Mouse (Mus musculus) midbrain, embryonic 12.5 days (tissue): ENCODE results near the gene Hap1. TPM values are rescaled to one million over a fixed set of nuclear protein-coding genes. Genes with fewer than 3 reads are reported as not detected.
"Not testable (repeated sequence)": the region's sequence is repeated elsewhere in the genome, so short reads cannot be mapped to it uniquely, and the experiment has no call there.

Experiments
- ATAC-seq: fragments of 200-750 bp; cut with Nextera tagmentation; 2 replicates; pipeline ENCODE4 v1.8.0; 2017; ENCODE audit warnings: low read depth, moderate TSS enrichment, moderate library complexity; ENCODE audit not compliant: low FRiP score
- H3K27ac ChIP-seq: fragments of 300-500 bp; sonication (generic); replicated peaks from 2 replicates; pipeline ENCODE4 v1.5.1; 2016; ENCODE audit warnings: mild to moderate bottlenecking
- H3K27me3 ChIP-seq: fragments of 300-500 bp; sonication (generic); 2 replicates; pipeline ENCODE4 v1.6.1; 2016; ENCODE audit warnings: mild to moderate bottlenecking
- H3K36me3 ChIP-seq: fragments of 300-500 bp; sonication (generic); 2 replicates; pipeline ENCODE4 v1.6.1; 2016
- H3K4me1 ChIP-seq: fragments of 300-500 bp; sonication (generic); 2 replicates; pipeline ENCODE4 v1.6.1; 2016
- H3K4me2 ChIP-seq: fragments of 300-500 bp; sonication (generic); replicated peaks from 2 replicates; pipeline ENCODE4 v1.6.1; 2016; ENCODE audit warnings: mild to moderate bottlenecking, moderate library complexity
- H3K4me3 ChIP-seq: fragments of 300-500 bp; sonication (generic); 2 replicates; pipeline ENCODE4 v1.5.1; 2016; ENCODE audit warnings: mild to moderate bottlenecking
- H3K9ac ChIP-seq: fragments of 300-500 bp; sonication (generic); replicated peaks from 2 replicates; pipeline ENCODE4 v1.6.1; 2016; ENCODE audit warnings: mild to moderate bottlenecking, moderate library complexity
- H3K9me3 ChIP-seq: fragments of 300-500 bp; sonication (generic); 2 replicates; pipeline ENCODE4 v1.6.1; 2016; ENCODE audit warnings: mild to moderate bottlenecking
- WGBS: fragments of 180-500 bp; shearing (Covaris S2); methylation state at CpG from one replicate; pipeline ENCODE4 v1.1.7; 2016; 5-methylcytosine and 5-hydroxymethylcytosine counted together
- polyA plus RNA-seq: library from polyadenylated mRNA; unstranded; fragments of >200 nt; fragmentation: Nextera tagmentation; extraction: Ambion mirVana; gene quantifications from 2 replicates; pipeline ENCODE4 v1.2.1, GENCODE M21; 2016

Gene Hap1
- polyA plus RNA-seq, 1 experiment from 2014 or later: 72.8 TPM

DNA sequence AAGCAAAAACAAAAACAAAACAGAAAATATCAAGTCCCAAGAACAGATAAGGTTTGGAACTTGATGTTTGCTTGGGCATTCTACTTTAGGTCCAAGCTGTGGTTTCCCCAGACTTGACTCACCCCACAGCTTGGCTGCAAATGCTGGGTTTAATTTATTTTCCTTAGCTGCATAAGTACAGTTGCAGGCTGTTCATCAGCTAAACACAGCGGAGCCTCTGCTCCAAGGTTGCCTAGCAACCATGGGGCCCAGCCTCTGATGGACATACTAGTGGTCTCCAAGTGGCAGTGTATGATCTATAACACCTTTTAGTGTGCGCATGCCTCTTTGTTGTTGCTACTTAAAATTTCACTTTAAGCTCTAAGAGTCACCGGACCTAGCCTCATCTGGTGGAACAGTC lies 20.2 kb downstream of the Hap1 start:
- H3K9me3 ChIP-seq: no peaks in the 10 kb centered on the region
- no peaks in the 10 kb centered on the region for H3K27me3 ChIP-seq
- H3K4me2 ChIP-seq: no peak overlapping the region
- no peaks in the 10 kb centered on the region for H3K36me3 ChIP-seq
- no peak overlapping the region for H3K9ac ChIP-seq
- peaks cover 34% of the 10 kb centered on the region for H3K4me1 ChIP-seq
- no peak overlapping the region for H3K4me3 ChIP-seq
- no peak for ATAC-seq
- WGBS: 69% methylated on average over 3 of the region's 3 CpGs
- peak overlapping the region; percentile 64 for H3K27ac ChIP-seq

- Histone ChIP-seq H3K27ac (peak within 1 kb of the TSS; percentile 86), H3K9me3 (no peaks in the 10 kb centered on the region), H3K27me3 (no peaks in the 10 kb centered on the region), H3K4me1 (peaks cover 39% of the 10 kb centered on the region), H3K9ac (no peak within 1 kb of the TSS), H3K4me3 (no peak within 1 kb of the TSS), H3K36me3 (no peaks in the 10 kb centered on the region), H3K4me2 (0 out of 2 replicates have a peak within 1 kb of the TSS, but pooled peaks have one; percentile 0)
- no peak for ATAC-seq
- 83% methylated on average over 6 of the region's 6 CpGs for WGBS
These were observed 21.9 kb downstream of the Hap1 start, which contains the start of gene Gast for GRCm38 (mm10) chr11:100333944-100334457. TSS of gene Gast (plus strand) at chr11:100334407.

DNA sequence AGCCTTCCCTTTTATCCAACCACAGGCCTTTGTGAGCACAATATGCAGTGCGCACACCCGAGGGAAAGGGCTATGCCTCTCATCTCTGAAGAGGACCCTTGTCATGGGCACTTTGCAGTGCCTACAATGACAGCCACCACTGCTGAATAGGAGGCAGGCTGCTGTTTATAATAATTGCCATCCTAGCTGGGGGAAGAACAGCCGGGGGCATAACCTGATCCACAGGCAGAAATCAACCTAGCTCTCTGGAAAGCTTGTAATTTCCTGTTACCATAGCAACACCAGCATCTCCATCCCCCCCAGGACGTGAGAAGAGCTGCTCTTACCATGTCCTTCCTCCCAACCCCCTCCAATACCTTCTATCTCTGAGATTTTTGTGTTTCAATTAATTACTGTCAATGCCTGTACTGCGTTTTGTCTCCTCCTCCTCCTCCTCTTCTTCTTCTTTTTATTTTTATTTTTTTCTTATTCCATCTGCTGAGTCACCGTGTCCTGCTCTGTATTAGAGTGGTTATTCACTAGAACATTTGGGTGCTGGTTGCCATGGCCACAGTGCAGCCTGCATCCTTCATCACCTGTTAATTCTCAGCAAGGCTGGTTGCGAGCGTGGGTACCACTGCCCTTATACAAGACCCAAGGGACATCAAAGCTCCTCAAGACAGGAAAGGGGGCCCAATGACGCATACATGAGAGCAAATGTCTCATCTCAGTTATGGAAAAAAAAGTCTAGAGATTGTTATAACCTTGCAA lies 23.0 kb downstream of the Hap1 start:
- Histone ChIP-seq H3K36me3 (no peaks in the 10 kb centered on the region), H3K9me3 (no peaks in the 10 kb centered on the region), H3K9ac (no peak overlapping the region), H3K27me3 (no peaks in the 10 kb centered on the region), H3K4me1 (peaks cover 39% of the 10 kb centered on the region), H3K4me2 (0 out of 2 replicates have a peak overlapping the region, but pooled peaks have one; percentile 0), H3K27ac (peak overlapping the region; percentile 86), H3K4me3 (no peak overlapping the region)
- ATAC-seq: peak; percentile 78
- WGBS: 48% methylated on average over 9 of the region's 9 CpGs

GRCm38 (mm10) chr11:100330816-100331375 lies 25.0 kb downstream of the Hap1 start:
- 62% methylated on average over 8 of the region's 8 CpGs for WGBS
- not testable (repeated sequence) for H3K27me3 ChIP-seq, ATAC-seq, H3K4me3 ChIP-seq, H3K9ac ChIP-seq, H3K36me3 ChIP-seq, H3K4me2 ChIP-seq, H3K9me3 ChIP-seq, H3K27ac ChIP-seq
- peaks cover 37% of the 10 kb centered on the region for H3K4me1 ChIP-seq

GRCm38 (mm10) chr11:100330235-100330634 lies 25.7 kb downstream of the Hap1 start:
- H3K36me3 ChIP-seq: no peaks in the 10 kb centered on the region
- no peak for ATAC-seq
- no peak overlapping the region for H3K27ac ChIP-seq
- no peaks in the 10 kb centered on the region for H3K9me3 ChIP-seq
- H3K4me1 ChIP-seq: peaks cover 33% of the 10 kb centered on the region
- H3K4me2 ChIP-seq: no peak overlapping the region
- 76% methylated on average over 16 of the region's 16 CpGs for WGBS
- H3K4me3 ChIP-seq: no peak overlapping the region
- no peak overlapping the region for H3K9ac ChIP-seq
- no peaks in the 10 kb centered on the region for H3K27me3 ChIP-seq

GRCm38 (mm10) chr11:100327761-100328160 lies 28.2 kb downstream of the Hap1 start:
- Histone ChIP-seq H3K9ac (no peak overlapping the region), H3K27me3 (no peaks in the 10 kb centered on the region), H3K36me3 (no peaks in the 10 kb centered on the region), H3K9me3 (no peaks in the 10 kb centered on the region), H3K4me1 (peaks cover 19% of the 10 kb centered on the region), H3K4me3 (no peak overlapping the region), H3K27ac (no peak overlapping the region), H3K4me2 (no peak overlapping the region)
- ATAC-seq: no peak
- WGBS: 88% methylated on average over 6 of the region's 6 CpGs

DNA sequence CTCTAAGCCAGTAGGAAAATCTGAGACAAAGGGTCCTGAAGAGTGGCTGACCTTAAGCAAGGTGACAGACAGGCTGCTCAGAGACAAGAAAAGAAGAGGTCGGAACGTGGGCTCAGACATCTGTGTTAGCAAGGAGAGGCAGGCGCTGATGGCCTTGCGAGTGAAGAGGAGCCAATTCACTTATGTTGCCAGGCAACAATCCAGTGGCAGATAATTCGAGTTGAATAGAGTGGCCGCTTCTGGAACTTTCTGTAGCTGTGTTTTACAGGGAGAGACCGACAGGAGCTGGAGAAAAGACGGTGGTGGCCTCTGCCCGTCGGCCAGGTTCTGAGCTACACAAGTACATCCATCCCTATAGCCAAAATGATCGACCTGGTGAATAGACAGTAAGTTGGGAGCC lies 28.6 kb downstream of the Hap1 start:
- Histone ChIP-seq H3K4me1 (peaks cover 16% of the 10 kb centered on the region), H3K36me3 (peaks cover 4% of the 10 kb centered on the region), H3K27me3 (no peaks in the 10 kb centered on the region), H3K4me3 (no peak overlapping the region), H3K9ac (no peak overlapping the region), H3K27ac (0 out of 2 replicates have a peak overlapping the region, but pooled peaks have one; percentile 25), H3K9me3 (no peaks in the 10 kb centered on the region), H3K4me2 (no peak overlapping the region)
- 63% methylated on average over 11 of the region's 11 CpGs for WGBS
- ATAC-seq: no peak

DNA sequence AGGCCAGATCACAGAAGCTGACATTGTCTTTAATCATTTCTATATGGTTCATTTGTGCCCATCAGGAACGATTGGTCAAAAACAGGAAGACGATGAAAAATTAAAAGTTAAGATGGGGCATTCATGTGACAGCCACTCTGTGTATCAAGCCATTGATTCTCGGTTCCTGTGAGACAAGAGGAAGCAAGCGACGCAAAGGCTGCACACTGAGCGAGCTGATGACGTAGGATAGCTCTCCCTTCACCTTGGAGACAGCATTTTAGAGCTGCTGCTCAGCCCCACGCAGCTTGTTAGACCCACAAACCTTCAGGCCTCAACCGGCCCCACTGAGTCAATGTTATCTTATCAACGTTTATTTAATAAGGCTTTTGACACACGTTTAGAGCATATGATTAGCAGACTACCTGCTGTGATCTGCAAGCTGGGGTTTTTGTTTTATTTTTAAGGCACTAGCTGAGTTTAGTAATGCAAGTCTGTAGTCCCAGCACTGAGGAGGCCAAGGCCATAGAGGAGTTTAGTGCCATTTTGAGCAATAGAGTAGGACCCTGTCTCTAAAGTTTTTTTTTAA lies 30.8 kb downstream of the Hap1 start:
- 72% methylated on average over 11 of the region's 11 CpGs for WGBS
- ATAC-seq: no peak
- peaks cover 16% of the 10 kb centered on the region for H3K4me1 ChIP-seq
- no peaks in the 10 kb centered on the region for H3K9me3 ChIP-seq
- no peak overlapping the region for H3K4me2 ChIP-seq
- H3K27me3 ChIP-seq: no peaks in the 10 kb centered on the region
- no peak overlapping the region for H3K9ac ChIP-seq
- no peak overlapping the region for H3K27ac ChIP-seq
- H3K36me3 ChIP-seq: peaks cover 15% of the 10 kb centered on the region
- no peak overlapping the region for H3K4me3 ChIP-seq

DNA sequence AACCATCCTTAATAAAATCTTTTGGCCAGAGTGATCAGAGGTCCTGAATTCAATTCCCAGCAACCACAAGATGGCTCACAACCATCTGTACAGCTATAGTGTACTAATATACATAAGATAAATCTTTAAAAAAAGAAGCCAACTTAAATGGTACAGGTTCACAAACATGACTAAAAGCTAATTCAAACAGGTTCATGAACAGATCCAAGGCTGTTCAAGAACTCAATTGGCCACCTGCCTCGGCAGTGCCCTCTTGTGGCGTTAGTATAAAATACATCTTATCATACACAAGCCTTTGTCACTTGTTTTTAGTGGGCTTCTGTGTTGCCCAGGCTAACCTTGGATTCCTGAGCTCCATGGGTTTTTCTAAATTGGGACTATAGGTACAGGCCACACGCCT lies 32.4 kb downstream of the Hap1 start:
- no peak overlapping the region for H3K27ac ChIP-seq
- H3K4me1 ChIP-seq: peaks cover 16% of the 10 kb centered on the region
- no peak overlapping the region for H3K4me3 ChIP-seq
- no peak overlapping the region for H3K4me2 ChIP-seq
- ATAC-seq: no peak
- WGBS: 19% methylated on average over 3 of the region's 3 CpGs
- H3K9me3 ChIP-seq: no peaks in the 10 kb centered on the region
- H3K9ac ChIP-seq: no peak overlapping the region
- peaks cover 15% of the 10 kb centered on the region for H3K36me3 ChIP-seq
- H3K27me3 ChIP-seq: no peaks in the 10 kb centered on the region

DNA sequence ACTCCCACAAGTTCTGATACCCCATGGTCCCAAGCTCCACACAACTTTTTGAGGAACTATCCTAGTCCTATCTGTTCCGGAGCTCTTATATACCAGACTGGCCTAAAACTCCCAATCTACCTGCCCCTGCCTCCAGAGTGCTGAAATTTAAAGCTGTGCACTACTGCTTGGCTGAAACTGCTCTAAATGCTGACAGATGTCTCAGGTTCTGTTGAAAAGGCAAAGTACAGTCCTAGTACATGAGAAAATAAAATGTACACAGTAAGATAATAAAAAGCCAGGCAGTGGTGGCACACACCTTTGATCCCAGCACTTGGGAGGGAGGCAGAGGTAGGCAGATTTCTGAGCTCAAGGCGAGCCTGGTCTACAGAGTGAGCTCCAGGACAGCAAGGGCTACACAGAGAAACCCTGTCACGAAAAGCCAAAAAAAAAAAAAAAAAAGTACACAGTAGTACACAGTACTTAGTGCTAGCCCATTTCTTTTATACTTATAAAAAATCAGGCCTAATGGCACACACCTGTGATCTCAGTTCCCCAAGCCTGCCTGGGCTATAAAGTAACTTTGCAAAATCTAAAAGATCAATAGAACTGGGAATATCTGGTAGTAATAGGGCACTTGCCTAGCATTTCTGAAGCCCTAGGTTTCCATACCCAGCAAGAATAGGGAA lies 33.2 kb downstream of the Hap1 start:
- Histone ChIP-seq H3K9me3 (no peaks in the 10 kb centered on the region), H3K27ac (no peak overlapping the region), H3K4me3 (no peak overlapping the region), H3K36me3 (peaks cover 15% of the 10 kb centered on the region), H3K9ac (no peak overlapping the region), H3K4me1 (peaks cover 16% of the 10 kb centered on the region), H3K4me2 (no peak overlapping the region), H3K27me3 (no peaks in the 10 kb centered on the region)
- 65% methylated on average over 3 of the region's 3 CpGs for WGBS
- ATAC-seq: no peak

- not testable (repeated sequence) for H3K4me2 ChIP-seq, ATAC-seq, H3K9me3 ChIP-seq, H3K27me3 ChIP-seq, H3K9ac ChIP-seq, H3K27ac ChIP-seq, H3K4me3 ChIP-seq
- H3K36me3 ChIP-seq: peaks cover 15% of the 10 kb centered on the region
- peaks cover 12% of the 10 kb centered on the region for H3K4me1 ChIP-seq
- 76% methylated on average over 7 of the region's 7 CpGs for WGBS
These were observed 34.2 kb downstream of the Hap1 start for GRCm38 (mm10) chr11:100321479-100322305.
